Mouse (Mus musculus) cerebellum, adult 2 months (tissue): ENCODE measurements around the gene Cbfa2t3.

Experiments used
- CTCF ChIP-seq: fragments of 200-500 bp; IDR thresholded peaks from 2 replicates; pipeline ENCODE4 v1.5.1; 2011; ENCODE audit warnings: low read depth, mild to moderate bottlenecking, control low read depth, low read length, moderate library complexity, borderline replicate concordance; ENCODE audit not compliant: insufficient read depth
- POLR2A ChIP-seq: fragments of 200-500 bp; IDR thresholded peaks from 2 replicates; pipeline ENCODE4 v1.6.1; 2011; ENCODE audit warnings: low read length, control low read depth, borderline replicate concordance; ENCODE audit not compliant: insufficient read depth

- no peak for TF ChIP-seq CTCF
- TF ChIP-seq POLR2A = no peak
These were observed 72.0 kb downstream of the Cbfa2t3 start for GRCm38 (mm10) chr8:122626896-122627295.
